Mouse (Mus musculus) intestine, embryonic 16.5 days (tissue): ENCODE measurements around the gene Des. TPM values are rescaled to one million over a fixed set of nuclear protein-coding genes. Genes with fewer than 3 reads are reported as not detected.

Source experiments
- ATAC-seq: fragments of 200-750 bp; cut with Nextera tagmentation; 2 replicates; pipeline ENCODE4 v1.8.0; 2017; ENCODE audit warnings: moderate TSS enrichment, moderate library complexity
- H3K27ac ChIP-seq: fragments of 300-500 bp; sonication (generic); 2 replicates; pipeline ENCODE4 v1.5.1; 2014; ENCODE audit warnings: mild to moderate bottlenecking, low read length
- H3K27me3 ChIP-seq: fragments of 300-500 bp; sonication (generic); replicated peaks from 2 replicates; pipeline ENCODE4 v1.6.1; 2014; ENCODE audit warnings: low read length, control low read depth, mixed read lengths; ENCODE audit not compliant: control insufficient read depth, insufficient read depth
- H3K36me3 ChIP-seq: fragments of 300-500 bp; sonication (generic); 2 replicates; pipeline ENCODE4 v1.6.1; 2014; ENCODE audit warnings: low read length, control low read depth; ENCODE audit not compliant: control insufficient read depth, insufficient read depth
- H3K4me1 ChIP-seq: fragments of 300-500 bp; sonication (generic); 2 replicates; pipeline ENCODE4 v1.6.1; 2014; ENCODE audit warnings: low read length, control low read depth, mixed read lengths; ENCODE audit not compliant: control insufficient read depth, insufficient read depth
- H3K4me2 ChIP-seq: fragments of 300-500 bp; sonication (generic); 2 replicates; pipeline ENCODE4 v1.6.1; 2014; ENCODE audit warnings: low read depth, low read length, control low read depth
- H3K4me3 ChIP-seq: fragments of 300-500 bp; sonication (generic); 2 replicates; pipeline ENCODE4 v1.5.1; 2014; ENCODE audit warnings: mild to moderate bottlenecking, low read length
- H3K9ac ChIP-seq: fragments of 300-500 bp; sonication (generic); 2 replicates; pipeline ENCODE4 v1.6.1; 2014; ENCODE audit warnings: low read depth, low read length
- H3K9me3 ChIP-seq: fragments of 300-500 bp; sonication (generic); 2 replicates; pipeline ENCODE4 v1.6.1; 2016; ENCODE audit warnings: low read length, control low read depth; ENCODE audit not compliant: control insufficient read depth
- WGBS: fragments of 180-500 bp; shearing (Covaris S2); extraction: QIAGEN DNeasy Blood & Tissue Kit; methylation state at CpG from one replicate; pipeline ENCODE4 v1.1.7; 2014; 5-methylcytosine and 5-hydroxymethylcytosine counted together
- polyA plus RNA-seq: library from polyadenylated mRNA; unstranded; fragments of >200 nt; fragmentation: Nextera tagmentation; extraction: Ambion mirVana; gene quantifications from 2 replicates; pipeline ENCODE4 v1.2.1, GENCODE M21; 2015

The Des gene
- polyA plus RNA-seq, 1 experiment from 2014 or later, result 149 TPM

- Histone ChIP-seq H3K27ac (no peak overlapping the region), H3K9me3 (no peaks in the 10 kb centered on the region), H3K36me3 (peaks cover 10% of the 10 kb centered on the region; the same call in 1 of the 2 replicates), H3K4me2 (no peak overlapping the region), H3K4me3 (no peak overlapping the region), H3K27me3 (no peaks in the 10 kb centered on the region), H3K9ac (no peak overlapping the region), H3K4me1 (peaks cover 1% of the 10 kb centered on the region)
- ATAC-seq, result no peak
- 82% methylated on average over 3 of the region's 3 CpGs for WGBS
Observed at GRCm38 (mm10) chr1:75405547-75405946, 45.4 kb downstream of the Des start.

- 91% methylated on average over 15 of the region's 15 CpGs for WGBS
Observed at GRCm38 (mm10) chr1:75406173-75406572, 46.0 kb downstream of the Des start.

GRCm38 (mm10) chr1:75407056-75407455 is 46.9 kb downstream of the Des start:
- WGBS, result 96% methylated on average over 9 of the region's 9 CpGs
- Histone ChIP-seq H3K4me1 (no peaks in the 10 kb centered on the region), H3K9me3 (no peaks in the 10 kb centered on the region), H3K27me3 (no peaks in the 10 kb centered on the region), H3K9ac (no peak overlapping the region), H3K36me3 (peaks cover 6% of the 10 kb centered on the region; the same call in 1 of the 2 replicates), H3K27ac (no peak overlapping the region), H3K4me2 (no peak overlapping the region), H3K4me3 (no peak overlapping the region)
- no peak for ATAC-seq

More at GRCm38 (mm10) chr1:75406173-75406572, 46.0 kb downstream of the Des start:
- Histone ChIP-seq H3K4me1 (no peaks in the 10 kb centered on the region), H3K9me3 (no peaks in the 10 kb centered on the region), H3K36me3 (peaks cover 9% of the 10 kb centered on the region; the same call in 1 of the 2 replicates), H3K27ac (no peak overlapping the region), H3K4me2 (no peak overlapping the region), H3K27me3 (no peaks in the 10 kb centered on the region), H3K4me3 (no peak overlapping the region), H3K9ac (no peak overlapping the region)
- ATAC-seq, result no peak

- Histone ChIP-seq H3K9ac (no peak overlapping the region), H3K4me2 (no peak overlapping the region), H3K9me3 (no peaks in the 10 kb centered on the region), H3K4me1 (no peaks in the 10 kb centered on the region), H3K27ac (no peak overlapping the region), H3K27me3 (no peaks in the 10 kb centered on the region), H3K36me3 (no peaks in the 10 kb centered on the region), H3K4me3 (no peak overlapping the region)
- no peak for ATAC-seq
- 72% methylated on average over 4 of the region's 4 CpGs for WGBS
Observed at GRCm38 (mm10) chr1:75408210-75408609, 48.1 kb downstream of the Des start.

DNA sequence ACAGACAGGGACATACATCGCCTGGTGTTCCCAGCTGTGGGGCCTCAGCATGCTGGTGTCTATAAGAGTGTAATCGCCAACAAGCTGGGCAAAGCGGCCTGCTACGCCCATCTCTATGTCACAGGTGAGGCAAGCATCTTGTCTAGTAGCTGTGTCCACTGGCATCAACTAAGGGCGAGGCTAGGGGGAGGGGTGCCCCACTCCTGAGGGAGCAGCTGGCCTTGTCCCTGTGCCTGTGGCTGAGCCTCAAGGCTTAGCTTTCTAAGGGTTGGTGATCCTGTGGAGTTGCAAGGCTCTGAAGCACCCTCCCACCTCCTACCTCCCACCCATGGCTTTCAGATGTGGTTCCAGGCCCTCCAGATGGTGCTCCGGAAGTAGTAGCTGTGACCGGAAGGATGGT is 49.8 kb downstream of the Des start:
- 89% methylated on average over 7 of the region's 7 CpGs for WGBS
- Histone ChIP-seq H3K9me3 (no peaks in the 10 kb centered on the region), H3K4me2 (no peak overlapping the region), H3K4me3 (no peak overlapping the region), H3K27me3 (no peaks in the 10 kb centered on the region), H3K4me1 (no peaks in the 10 kb centered on the region), H3K36me3 (no peaks in the 10 kb centered on the region), H3K27ac (no peak overlapping the region), H3K9ac (no peak overlapping the region)
- ATAC-seq, result no peak

GRCm38 (mm10) chr1:75412196-75412595 is 52.1 kb downstream of the Des start:
- ATAC-seq, result no peak
- Histone ChIP-seq H3K9me3 (no peaks in the 10 kb centered on the region), H3K36me3 (0 out of 2 replicates have a peak, but pooled peaks cover 3% of the 10 kb centered on the region), H3K27me3 (no peaks in the 10 kb centered on the region), H3K4me1 (no peaks in the 10 kb centered on the region), H3K4me3 (no peak overlapping the region), H3K27ac (no peak overlapping the region), H3K4me2 (no peak overlapping the region), H3K9ac (no peak overlapping the region)
- WGBS, result 91% methylated on average over 3 of the region's 3 CpGs

GRCm38 (mm10) chr1:75413749-75414148 is 53.6 kb downstream of the Des start:
- Histone ChIP-seq H3K4me3 (no peak overlapping the region), H3K9ac (no peak overlapping the region), H3K9me3 (no peaks in the 10 kb centered on the region), H3K27me3 (no peaks in the 10 kb centered on the region), H3K27ac (no peak overlapping the region), H3K4me1 (no peaks in the 10 kb centered on the region), H3K4me2 (no peak overlapping the region), H3K36me3 (0 out of 2 replicates have a peak, but pooled peaks cover 3% of the 10 kb centered on the region)
- 0 out of 2 replicates have a peak, but pooled peaks have one; percentile 42 for ATAC-seq
- whole genome bisulfite sequencing, result 62% methylated on average over 3 of the region's 3 CpGs

Other genes starting within 250 kb of the Des start
- 9.4 and 10.2 TPM in 2 replicates for gene Nhej1, start 235.1 kb upstream of the Des start, polyA plus RNA-seq
- gene Slc23a3, start 226.4 kb upstream of the Des start, polyA plus RNA-seq, result 1.2 and 1.5 TPM in 2 replicates
- 49.1 and 52.5 TPM in 2 replicates for gene Cnppd1, start 217.6 kb upstream of the Des start, polyA plus RNA-seq
- gene Retreg2, start 217.6 kb upstream of the Des start, polyA plus RNA-seq, result 44.7 and 50.8 TPM in 2 replicates
- gene Zfand2b, start 191.7 kb upstream of the Des start, polyA plus RNA-seq, result 53.2 and 54.6 TPM in 2 replicates
- 21.5 and 27.8 TPM in 2 replicates for gene Abcb6, start 179.9 kb upstream of the Des start, polyA plus RNA-seq
- gene Ankzf1, start 168.2 kb upstream of the Des start, polyA plus RNA-seq, result 25.4 and 26.5 TPM in 2 replicates
- 28.3 and 31.7 TPM in 2 replicates for gene Atg9a, start 168.1 kb upstream of the Des start, polyA plus RNA-seq
- gene Glb1l, start 149.5 kb upstream of the Des start, polyA plus RNA-seq, result 9.2 and 10.1 TPM in 2 replicates
- gene Stk16, start 149.5 kb upstream of the Des start, polyA plus RNA-seq, result 108 and 120 TPM in 2 replicates
- 137 and 151 TPM in 2 replicates for gene Tuba4a, start 140.5 kb upstream of the Des start, polyA plus RNA-seq
- not detected in 2 replicates for gene A630095N17Rik, start 128.2 kb upstream of the Des start, polyA plus RNA-seq
- gene Dnajb2, start 123.9 kb upstream of the Des start, polyA plus RNA-seq, result 20.9 and 24.3 TPM in 2 replicates
- gene Ptprn, start 95.8 kb upstream of the Des start, polyA plus RNA-seq, result 2.9 and 3.0 TPM in 2 replicates
- 9.2 and 9.9 TPM in 2 replicates for gene Resp18, start 81.9 kb upstream of the Des start, polyA plus RNA-seq
- 159 and 160 TPM in 2 replicates for gene Dnpep, start 42.3 kb upstream of the Des start, polyA plus RNA-seq
- gene Speg, start 15.0 kb downstream of the Des start, polyA plus RNA-seq, result 33.5 and 35.2 TPM in 2 replicates
- gene Gmppa, start 75.6 kb downstream of the Des start, polyA plus RNA-seq, result 134 and 137 TPM in 2 replicates
- gene Asic4, start 90.1 kb downstream of the Des start, polyA plus RNA-seq, result 2.0 and 2.4 TPM in 2 replicates
- 25.2 and 28.8 TPM in 2 replicates for gene Chpf, start 119.0 kb downstream of the Des start, polyA plus RNA-seq
- 1.5 and 1.9 TPM in 2 replicates for gene Tmem198, start 119.2 kb downstream of the Des start, polyA plus RNA-seq
- 38.7 and 42.7 TPM in 2 replicates for gene Obsl1, start 146.1 kb downstream of the Des start, polyA plus RNA-seq
- gene Inha, start 146.7 kb downstream of the Des start, polyA plus RNA-seq, result 6.6 and 7.3 TPM in 2 replicates
- gene Stk11ip, start 161.2 kb downstream of the Des start, polyA plus RNA-seq, result 16.6 and 17.8 TPM in 2 replicates
- 7.6 and 9.8 TPM in 2 replicates for gene Slc4a3, start 185.9 kb downstream of the Des start, polyA plus RNA-seq